Mouse (Mus musculus) left cerebral cortex, adult 8-10 months (tissue): ENCODE measurements around the gene Cast. TPM values are rescaled to one million over a fixed set of nuclear protein-coding genes. Genes with fewer than 3 reads are reported as not detected.

Source experiments
- DNase-seq, 2 experiments: peaks; one replicate each; pipeline ENCODE4 v3.0.0; 2022; ENCODE audit warnings: low spot score in 2 of 2
- total RNA-seq, 4 experiments: library from RNA; stranded (reverse); gene quantifications; 2 replicates each; pipeline ENCODE4 v1.2.4; 2022

The Cast gene
- total RNA-seq, result 10 to 100 TPM; 11.7 to 15.4 (median 12.2) TPM

DNA sequence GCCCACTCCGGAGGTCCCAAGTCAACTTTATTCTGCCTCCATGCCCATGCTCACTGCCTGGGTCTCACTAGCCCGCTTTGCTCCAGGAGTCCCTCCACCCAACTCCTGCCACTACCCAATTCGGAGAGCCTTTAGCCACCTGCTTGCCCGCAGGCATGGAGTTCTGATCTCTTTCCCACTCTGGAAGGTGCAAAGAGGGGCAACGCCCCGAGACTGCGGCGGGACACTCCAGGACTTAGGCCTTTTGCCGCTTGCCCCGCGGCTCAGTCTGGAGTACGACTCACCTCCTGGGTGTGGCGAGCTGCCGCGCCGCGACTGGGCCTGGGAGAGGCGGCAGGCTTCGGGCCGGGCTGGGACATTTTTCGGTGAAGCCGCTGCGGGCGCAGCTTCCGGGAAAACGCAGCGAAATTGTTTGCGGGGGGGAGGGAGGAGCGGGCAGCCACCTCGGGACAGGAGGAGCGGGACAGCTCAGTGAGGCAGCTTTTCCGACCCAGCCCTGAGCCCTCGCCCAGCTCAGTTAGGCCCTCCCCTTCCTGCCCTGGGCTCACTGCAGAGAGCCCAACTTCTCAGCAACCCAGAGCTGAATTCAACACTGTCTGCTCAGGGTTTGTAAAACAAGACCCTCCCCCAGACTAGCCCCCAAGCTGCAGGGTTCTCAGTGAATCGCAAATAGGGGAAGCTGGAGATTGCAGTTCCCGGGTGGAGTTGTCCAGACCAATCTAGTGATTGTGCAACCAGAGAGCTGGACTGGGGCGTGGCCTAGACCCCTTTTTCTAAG lies at the start of gene Cast:
TSS of gene Cast (minus strand) at position 659 of the 778 bp plus-strand sequence.
- DNase-seq, result no peak

DNA sequence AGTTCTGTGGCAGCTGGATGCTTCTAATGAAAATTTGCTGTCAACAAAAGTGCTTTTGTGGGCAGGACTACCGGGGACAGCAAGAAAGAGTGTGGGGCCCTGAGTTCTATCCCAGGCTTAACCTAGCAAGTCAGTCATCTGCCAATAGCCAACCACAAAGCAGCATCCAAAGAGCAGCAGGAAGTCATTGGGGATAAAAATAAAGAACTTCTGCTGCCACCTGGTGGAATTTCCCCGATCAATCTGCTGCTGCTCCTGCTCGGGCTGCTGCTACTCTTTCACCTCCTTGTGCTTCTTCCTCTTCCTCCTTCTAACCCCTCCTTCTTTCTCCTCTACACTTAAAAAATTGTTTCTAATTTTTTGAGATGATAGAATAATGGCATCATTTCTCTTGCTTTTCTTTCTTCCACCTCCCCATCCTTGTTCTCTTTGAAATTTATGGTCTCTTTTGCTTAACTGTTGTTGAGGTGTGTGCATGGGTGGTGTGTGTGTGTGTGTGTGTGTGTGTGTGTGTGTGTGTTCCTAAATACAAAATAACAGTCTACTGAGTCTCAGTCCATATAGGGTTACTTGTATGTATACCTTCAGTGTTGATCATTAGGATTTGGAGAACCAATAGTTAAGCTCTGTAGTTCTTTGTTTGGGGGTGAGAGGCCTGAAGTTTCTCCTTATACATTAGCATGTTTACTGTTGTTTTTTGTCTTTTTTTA lies 45.9 kb upstream of the Cast start:
- peak; percentile 32 to 40 for DNase-seq

DNA sequence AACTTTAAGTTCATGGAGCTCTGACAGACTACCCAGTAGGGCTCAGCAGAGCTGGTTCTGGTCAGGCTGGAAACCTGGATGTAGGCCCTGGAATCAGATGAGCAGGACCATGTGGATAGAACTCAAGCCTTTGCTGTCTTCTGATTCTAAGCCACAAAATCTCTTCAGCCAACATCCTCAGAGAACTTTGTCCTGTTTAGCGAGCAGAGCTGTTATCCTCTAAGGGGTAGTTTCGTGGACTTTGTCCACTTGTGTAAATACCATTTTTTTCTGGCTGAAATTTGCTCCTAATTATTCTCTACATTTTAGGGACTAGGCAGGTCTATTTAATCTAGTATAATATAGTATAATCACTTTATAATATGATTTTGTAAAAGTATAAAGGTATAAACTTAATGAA lies 42.2 kb upstream of the Cast start:
- DNase-seq, result no peak

DNA sequence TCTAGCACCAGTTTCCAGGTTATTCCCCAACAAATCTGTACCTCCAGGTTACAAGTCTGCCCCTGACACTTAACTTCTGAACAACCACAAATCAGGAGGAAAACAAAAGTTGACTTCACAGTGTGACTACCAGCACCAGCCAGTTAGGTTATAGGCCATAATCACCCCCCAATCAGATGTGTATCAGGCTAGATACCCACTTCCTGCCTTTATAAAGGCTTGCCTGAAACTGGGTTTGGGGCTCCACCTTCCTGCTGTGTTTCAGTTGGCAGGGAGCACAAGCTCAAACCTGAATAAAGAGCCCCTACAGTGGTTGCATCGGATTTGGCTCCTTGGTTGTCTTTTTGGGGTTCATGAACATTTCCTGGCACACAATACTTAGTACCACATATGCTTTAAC lies 37.3 kb upstream of the Cast start:
- no peak for DNase-seq

DNA sequence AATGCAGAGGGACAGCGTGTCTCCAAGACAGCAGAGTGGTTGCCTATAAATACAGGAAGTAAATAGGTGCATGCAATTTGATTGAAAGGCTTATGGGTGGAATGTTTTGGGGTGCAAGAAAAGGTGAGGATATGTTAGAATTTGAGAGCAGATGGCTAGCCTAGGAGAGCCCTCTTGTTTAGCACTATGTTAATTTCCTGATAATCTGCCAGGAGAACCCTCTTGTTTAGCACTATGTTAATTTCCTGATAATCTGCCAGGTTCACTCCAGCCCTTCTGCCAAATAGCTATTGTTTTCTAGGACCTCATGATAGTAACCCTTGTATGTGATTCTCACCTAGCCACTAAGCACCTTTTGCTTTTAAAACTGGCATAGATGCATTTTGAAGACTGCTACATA lies 25.9 kb upstream of the Cast start:
- no peak for DNase-seq

DNA sequence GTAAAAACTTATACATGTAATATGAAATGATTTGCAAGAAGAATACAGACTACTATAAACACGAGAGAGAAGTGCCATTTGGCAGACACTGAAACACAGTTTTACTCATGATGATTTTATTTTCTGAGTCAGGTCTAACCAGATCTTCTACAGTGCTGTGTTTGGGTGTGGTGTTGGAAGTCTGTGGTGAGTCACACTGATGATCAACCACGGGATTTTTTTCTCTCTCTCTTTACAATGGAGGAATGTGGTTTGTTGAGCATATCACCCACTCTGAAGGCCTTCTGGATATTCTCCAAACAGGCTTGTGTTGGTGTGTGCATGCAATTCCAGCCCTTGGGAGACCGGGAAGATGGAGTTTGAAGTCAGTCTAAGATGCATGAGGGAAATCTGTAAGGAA lies 13.5 kb upstream of the Cast start:
- DNase-seq, result peak in 1 of 2 experiments; percentile 15

DNA sequence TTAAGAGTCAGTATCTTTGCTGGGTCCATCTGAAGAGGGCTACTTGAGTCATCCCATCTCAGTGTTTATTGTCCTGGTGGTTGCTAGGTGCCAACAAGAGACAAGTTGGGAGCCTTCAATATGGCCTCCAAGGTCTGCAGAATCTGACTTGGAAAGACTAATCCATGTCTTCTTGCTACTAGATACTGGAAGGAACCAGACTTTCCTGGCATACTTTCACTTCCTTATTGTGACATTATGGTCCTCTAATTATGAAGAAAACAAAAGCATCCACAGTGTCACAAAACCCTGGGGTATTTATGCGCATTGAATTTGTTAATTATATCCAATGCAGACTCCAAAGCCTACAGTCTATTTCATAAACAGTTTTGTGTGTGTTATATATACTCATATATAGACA lies 7.1 kb upstream of the Cast start:
- no peak for DNase-seq

DNA sequence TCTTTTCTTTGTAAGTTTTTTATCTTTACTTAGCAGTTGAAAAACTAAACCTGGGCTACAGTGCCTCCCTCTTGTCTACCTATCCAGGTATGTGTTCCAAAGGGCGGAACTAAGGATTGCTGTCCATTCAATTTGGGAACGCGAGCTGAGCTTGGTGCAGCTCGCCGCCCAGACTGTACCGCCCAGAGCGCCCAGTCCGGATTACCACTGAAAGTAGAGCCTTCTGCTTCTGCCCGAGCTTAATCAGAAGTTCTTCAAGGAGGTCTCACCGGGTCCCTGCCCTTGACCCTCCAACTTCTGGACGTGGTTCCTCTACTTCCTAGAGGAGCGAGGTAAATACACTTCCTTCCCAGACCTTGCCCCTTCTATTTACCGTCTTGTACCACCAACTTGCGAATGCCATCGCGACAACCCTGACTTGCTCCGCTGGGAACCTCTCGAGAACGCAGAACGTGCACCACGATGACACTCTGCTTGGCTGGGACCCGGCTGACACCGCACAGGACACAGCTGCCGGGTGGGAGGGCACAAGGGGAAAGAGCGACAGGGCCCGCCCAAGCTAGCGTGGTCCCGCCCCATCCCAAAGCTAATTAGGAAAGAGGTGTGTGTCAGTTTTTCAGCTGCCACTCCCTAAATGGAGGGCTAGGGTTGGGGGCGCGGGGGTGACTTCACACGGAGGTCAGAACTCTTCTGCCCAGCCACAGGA lies 1.0 kb downstream of the Cast start:
- no peak for DNase-seq

DNA sequence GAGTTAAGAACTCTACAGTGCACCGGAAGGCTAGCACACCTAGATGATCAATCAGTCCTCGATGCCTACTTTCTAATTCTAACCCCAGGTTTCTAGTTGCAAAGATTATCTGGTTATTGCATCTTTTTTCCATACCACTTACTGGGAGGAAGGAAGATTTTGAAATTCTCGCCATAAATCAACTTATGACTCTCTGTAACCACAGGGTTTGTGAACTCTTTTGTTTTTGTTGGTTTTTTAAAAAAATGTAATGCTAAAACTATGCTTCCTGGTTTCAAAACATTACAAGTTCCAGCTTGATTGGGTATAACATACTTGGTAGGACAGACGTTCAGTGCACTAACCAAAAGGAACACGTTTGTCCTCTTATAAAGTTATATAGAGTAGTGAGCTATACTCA lies 1.7 kb downstream of the Cast start:
- DNase-seq, result no peak

DNA sequence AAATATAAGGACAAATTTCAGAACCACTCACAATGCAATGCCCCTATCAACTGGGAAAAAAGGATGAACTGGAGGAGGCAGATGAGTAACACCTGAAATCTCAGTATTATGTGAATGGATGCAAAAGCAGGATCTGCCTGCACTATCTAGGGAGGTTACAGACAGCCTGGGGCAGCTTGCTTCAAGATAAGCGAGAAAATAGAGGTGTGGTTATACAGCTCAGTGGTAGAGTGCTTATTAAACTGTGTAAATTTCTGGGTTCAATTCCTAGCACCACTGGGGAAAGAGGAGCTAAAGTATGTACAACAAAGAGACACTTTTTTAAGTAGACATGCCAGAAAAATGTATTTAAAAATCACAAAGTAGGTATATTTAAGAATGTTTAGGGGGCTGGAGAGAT lies 14.2 kb downstream of the Cast start:
- DNase-seq, result no peak

DNA sequence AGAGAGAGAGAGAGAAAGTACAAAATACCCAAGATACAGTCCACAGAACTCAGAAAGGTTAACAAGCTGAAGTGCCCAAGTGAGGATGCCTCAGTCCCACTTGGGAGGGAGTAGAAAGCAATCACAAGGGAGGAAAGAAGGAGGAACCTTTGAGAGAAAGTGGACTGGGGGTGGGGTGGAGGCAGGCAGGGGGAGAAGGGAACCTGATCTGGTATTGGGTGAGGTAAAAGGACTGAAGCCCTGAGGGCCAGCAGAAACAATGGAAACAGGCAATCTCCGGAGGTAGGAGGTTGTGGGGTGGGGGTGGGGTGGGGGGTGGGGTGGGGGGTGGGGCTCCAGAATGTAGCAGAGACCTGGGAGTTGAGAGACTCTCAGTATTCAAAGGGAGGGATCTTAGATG lies 20.9 kb downstream of the Cast start:
- no peak for DNase-seq

DNA sequence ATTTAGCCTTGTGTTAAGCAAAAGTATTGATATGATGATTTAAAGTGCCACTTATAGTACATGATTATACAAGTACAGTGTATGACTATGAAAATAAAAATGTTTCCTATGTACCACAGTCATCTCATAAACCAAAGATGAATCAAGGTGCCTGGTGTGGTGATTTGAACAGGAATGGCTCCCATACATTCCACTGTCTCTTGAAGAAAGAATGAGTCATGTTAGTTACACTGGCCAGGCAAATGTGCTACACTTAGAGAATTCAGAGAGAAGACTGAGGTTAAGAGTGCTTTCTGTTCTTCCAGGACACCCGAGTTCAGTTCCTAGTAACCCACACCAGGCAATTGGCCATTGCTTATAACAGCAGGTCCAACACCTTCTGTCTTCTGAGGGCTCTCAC lies 36.5 kb downstream of the Cast start:
- DNase-seq, result no peak

DNA sequence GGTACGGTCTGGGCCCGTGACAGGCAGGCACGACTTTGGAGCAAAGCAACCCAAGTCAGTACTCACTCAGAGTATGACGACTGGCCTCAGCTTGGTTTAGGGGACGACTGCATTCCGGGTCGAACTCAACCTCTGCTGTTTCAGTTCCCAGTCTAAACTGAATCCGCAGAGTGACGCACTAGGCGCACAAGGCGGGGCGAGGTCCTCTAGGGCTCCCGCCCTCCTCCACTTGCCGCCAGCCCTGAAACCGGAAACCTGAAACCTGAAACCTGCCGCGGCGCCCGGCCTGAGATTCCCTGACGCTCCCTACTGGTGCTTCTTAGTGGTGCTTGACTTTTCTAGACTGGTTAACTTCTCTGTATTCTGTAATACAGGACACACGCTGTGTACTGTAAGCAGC lies 38.1 kb downstream of the Cast start:
- DNase-seq, result peak; percentile 36 to 48

DNA sequence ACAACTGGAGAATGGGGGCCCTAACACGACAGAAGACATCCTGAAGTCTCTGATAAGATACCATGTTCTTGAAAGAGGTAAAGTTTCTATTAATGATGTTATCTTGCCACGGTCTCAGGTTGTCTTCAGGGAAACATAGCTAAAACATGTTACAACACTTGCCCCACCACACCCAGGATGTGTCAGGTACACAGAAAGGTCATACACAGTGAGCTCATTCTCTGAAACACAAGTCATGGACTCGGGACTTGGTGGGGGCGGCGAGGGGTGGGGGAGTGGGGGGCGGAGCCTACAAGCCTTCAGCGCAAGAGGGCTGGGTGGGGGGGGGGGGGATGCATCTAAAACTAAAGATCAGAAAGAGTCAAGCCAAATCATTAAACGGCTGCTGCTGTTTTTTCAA lies 38.7 kb downstream of the Cast start:
- DNase-seq, result no peak

DNA sequence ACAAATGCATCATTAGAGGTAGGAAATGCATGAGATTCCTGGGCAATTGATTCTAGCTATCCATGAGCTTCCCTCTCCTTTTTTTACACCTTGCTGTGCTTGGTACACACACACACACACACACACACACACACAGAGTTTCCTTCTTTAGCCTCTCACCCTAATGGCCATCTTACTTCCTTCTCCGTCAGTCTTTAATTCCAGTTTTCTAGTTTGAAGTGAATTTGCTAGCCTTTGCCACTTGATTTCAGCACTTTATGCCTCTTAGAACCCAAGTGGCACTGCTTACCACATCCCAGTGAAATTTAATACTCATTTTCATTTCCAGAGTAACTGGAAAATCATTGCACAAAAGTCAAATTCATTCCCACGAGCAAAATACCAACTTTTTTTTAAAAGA lies 41.4 kb downstream of the Cast start:
- no peak for DNase-seq

DNA sequence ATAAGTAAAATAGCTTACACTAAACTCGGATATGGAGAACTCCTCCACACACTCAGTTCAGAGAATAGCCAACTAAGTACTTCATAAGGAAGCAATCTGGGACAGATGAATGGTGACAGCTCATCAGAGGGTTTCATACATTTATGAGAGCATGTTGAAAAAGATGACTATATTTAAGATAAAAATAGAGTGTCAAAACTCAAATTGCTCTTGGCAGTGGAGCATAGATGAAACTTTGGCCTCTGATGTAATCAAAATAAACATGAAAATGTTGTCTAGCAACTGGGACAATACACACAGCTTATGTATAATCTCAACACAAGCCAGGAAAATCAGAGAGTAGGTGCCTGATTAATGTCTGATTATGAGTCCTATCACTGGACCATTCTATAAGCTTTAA lies 45.9 kb downstream of the Cast start:
- DNase-seq, result no peak

DNA sequence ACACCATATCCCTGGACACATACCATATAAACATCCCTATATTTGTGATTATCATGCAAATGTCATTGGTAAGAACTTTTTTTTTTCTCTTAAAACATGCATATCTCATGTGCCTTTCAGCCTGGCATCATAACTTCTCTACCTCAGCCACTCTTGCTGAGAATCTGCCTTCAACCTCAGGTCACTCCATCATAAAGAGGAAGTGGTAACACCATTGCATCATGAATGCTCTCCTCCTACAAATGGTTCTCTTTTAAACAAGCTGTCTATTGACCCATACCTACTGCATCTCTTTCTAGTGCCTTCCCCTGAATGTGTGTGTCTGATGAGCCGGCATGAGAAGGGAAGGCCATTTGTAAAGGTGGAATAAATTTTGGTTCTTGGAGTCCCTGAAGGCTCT lies 49.5 kb downstream of the Cast start:
- no peak for DNase-seq

DNA sequence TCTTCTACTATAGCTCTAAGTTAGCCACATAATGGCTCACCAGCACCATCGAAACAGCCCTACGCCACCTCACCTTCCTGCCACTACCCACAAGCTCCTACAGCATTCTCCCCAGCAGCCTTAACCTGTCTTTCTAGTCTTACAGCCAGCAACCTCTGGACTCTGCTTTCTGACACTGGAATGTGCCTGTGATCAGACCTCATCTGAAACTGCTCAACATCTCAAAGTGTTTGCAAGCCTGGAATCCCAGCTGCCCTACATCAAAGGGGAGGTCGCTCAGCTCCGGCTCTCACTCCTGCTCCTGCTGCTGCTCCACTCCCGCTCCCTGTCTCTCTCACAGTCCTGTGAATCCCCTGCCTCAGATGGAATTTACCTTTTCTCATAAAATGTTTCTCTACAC lies 65.4 kb downstream of the Cast start:
- DNase-seq, result no peak

DNA sequence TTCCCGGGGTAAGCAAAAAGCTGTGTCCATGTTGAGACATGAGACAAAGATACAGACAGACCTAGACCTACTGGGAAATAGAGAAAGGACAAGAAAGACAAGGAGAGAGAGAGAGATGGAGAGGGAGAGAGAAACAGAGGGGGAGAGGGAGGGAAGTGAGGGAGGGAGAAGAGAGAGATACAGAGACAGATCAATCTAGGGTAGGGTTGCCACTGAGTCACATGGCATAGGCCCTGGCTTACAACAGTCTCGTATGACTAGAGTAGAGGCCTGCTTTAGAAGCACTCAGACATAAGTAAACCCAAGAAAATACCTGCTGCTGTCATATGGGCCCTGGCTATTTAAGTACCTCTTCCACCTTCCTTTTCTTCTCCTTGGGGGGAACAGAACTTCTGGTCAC lies 72.2 kb downstream of the Cast start:
- DNase-seq, result no peak

DNA sequence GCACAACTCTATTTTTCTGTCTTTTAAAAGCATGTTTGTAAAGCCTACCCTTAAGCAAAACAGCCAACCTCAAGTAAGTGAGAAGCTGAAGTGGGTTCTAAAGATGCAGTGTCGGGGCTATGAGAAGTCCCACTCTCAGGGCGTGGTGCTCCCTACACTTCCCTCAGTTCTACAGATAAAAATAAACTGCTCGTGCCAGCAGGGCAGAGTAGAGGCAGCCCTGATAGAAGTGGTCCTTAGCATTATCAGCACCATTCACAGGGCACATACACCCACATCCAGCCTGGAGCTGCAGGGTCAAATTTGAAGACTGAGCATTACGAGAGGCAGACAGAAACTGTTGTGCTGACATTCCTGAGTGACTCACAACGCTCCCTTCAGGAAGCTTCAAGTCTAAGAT lies 72.8 kb downstream of the Cast start:
- no peak for DNase-seq

DNA sequence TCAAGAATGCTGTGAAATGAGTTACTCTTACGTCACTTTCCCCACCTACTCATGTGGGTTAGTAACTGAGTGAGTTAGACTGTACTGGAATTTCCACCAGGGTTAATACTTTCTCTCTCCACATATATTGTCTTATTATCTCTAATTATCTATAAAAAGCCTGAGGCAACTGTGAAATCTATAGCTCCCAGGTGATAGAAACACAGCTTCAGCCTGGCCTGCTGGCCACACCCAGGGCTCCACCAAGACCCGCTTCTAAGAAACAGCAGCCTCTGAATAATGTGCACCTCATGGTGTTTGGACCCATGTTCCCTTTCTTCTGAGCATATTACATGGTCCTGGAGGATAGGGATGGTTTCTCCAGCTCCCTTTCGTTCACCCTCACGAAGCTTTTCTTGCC lies 74.9 kb downstream of the Cast start:
- no peak for DNase-seq

DNA sequence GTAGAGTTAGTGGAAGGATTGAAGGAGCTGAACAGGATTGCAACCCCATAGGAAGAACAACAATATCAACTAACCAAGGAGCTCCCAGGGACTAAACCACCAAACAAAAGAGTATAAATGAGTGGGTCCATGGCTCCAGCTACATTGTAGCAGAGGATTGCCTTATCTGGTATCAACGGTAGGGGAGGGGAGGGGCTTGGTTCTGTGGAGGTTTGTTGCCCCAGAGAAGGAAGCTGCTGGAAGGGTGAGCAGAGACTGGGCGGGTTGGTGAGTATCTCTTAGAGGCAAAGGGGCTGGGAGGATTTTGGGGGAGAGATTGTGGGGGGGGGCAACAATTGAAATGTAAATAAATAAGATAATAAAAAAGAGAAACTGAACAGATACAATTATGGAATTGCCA lies 89.6 kb downstream of the Cast start:
- DNase-seq, result no peak

DNA sequence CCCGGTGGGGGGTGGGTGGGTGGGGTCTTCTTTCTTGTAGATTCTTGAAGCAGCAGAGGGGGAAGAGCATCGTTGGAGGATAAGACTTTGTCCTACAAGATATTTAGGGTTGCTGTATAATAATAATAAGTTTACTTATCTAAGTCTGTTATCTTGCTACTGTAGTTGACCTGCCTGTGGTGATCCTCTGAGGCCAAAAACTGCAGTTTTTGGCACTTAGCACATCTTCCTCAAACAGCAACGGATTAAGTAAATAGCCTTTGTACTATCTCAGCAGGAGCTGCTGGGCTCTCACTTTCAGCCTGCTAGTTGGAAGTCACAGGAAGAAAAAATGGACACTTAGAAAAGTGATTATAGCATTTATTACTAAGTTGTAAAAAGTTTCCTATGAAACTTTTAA lies 112.4 kb downstream of the Cast start:
- DNase-seq, result no peak
